In the genomic region with DNA sequence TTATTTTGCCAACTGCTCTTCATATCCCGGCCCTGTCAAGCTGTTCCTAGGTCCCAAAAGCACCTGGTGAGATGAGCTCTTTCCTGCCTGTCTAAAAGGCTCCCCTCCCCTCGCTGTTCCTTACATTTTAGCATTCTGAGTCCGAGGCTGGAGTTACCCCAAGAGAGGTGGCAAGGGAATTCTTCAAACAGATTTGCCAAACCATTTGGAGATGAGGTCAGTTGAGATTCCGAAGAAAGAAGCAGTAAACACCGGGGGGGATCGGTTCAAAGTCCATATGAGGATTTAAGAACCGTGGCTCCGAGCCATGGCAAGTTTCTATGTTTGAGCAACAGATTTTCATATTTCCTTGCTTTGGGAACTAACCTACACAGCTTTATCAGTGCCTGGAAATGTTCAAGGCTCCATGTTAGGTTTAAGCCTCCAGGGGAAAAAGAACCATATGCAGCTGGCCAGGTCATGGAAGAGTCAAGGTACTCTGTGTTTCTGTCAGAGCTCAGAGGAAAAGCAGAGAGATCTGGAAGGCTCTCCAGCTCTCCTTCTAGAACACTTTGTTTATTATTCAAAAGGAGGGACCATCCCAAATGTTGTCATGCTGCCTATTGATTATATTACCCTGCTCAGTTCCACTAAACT, we compare ENCODE assay signal across 25 mouse cellular contexts. TPM values are rescaled to one million over a fixed set of nuclear protein-coding genes. Genes with fewer than 3 reads are reported as not detected.
DNase-seq lines count a peak whose midpoint lies in the region; ATAC-seq and TF ChIP-seq lines count a peak whose summit lies in the region.
"Had no signal": no experiment of that assay in that cellular context is flagged by ENCODE, and none has a peak within 500 bp of the region (broad histone marks: within the 10 kb centered on the region; RNA-seq: fewer than 3 reads in every experiment).

No protein-coding gene starts in this region.

- no peaks in the 10 kb centered on the region for H3K9me3 ChIP-seq in embryonic facial prominence, embryonic 12.5 days
- H3K9me3 ChIP-seq in embryonic facial prominence, embryonic 10.5 days: no peaks in the 10 kb centered on the region
- no peaks in the 10 kb centered on the region for H3K9me3 ChIP-seq in intestine, embryonic 16.5 days (ENCODE audit: control insufficient read depth, low read length)
- no peaks in the 10 kb centered on the region for H3K9me3 ChIP-seq in intestine, postnatal 0 days (ENCODE audit: control insufficient read depth)
- H3K9me3 ChIP-seq in limb, embryonic 15.5 days: no peaks in the 10 kb centered on the region
- H3K9me3 ChIP-seq: forebrain, embryonic 15.5 days; G1E; heart, embryonic 13.5 days; hindbrain, embryonic 15.5 days had no signal

- peaks cover 6% of the 10 kb centered on the region for H3K4me1 ChIP-seq in embryonic facial prominence, embryonic 12.5 days
- peaks cover 6% of the 10 kb centered on the region for H3K4me1 ChIP-seq in embryonic facial prominence, embryonic 10.5 days
- H3K4me1 ChIP-seq in intestine, embryonic 16.5 days (ENCODE audit: control insufficient read depth, insufficient read depth, low read length): 0 out of 2 replicates have a peak, but pooled peaks cover 2% of the 10 kb centered on the region
- H3K4me1 ChIP-seq in intestine, postnatal 0 days (replicated peaks; ENCODE audit: control insufficient read depth, insufficient read depth, low read length): peaks cover 5% of the 10 kb centered on the region
- H3K4me1 ChIP-seq in limb, embryonic 15.5 days: peaks cover 9% of the 10 kb centered on the region

- no peak overlapping the region for H3K4me3 ChIP-seq in embryonic facial prominence, embryonic 12.5 days
- no peak overlapping the region for H3K4me3 ChIP-seq in embryonic facial prominence, embryonic 10.5 days
- H3K4me3 ChIP-seq in intestine, embryonic 16.5 days (ENCODE audit: low read length): no peak overlapping the region
- no peak overlapping the region for H3K4me3 ChIP-seq in intestine, postnatal 0 days (ENCODE audit: low read depth, low read length)
- H3K4me3 ChIP-seq in limb, embryonic 15.5 days: no peak overlapping the region
- H3K4me3 ChIP-seq: forebrain, embryonic 15.5 days; heart, embryonic 13.5 days; hindbrain, embryonic 15.5 days had no signal

- H3K9ac ChIP-seq in embryonic facial prominence, embryonic 12.5 days: no peak overlapping the region
- no peak overlapping the region for H3K9ac ChIP-seq in intestine, embryonic 16.5 days (ENCODE audit: low read depth, low read length)
- no peak overlapping the region for H3K9ac ChIP-seq in intestine, postnatal 0 days (ENCODE audit: low read depth, low read length)
- no peak overlapping the region for H3K9ac ChIP-seq in limb, embryonic 15.5 days
- H3K9ac ChIP-seq: forebrain, embryonic 15.5 days; heart, embryonic 13.5 days; hindbrain, embryonic 15.5 days had no signal

- no peak for DNase-seq in embryonic facial prominence, embryonic 10.5 days (ENCODE audit: low spot score)
- DNase-seq in NIH3T3 (ENCODE audit: low read depth): peak; percentile 69
- DNase-seq: adrenal gland, postnatal 14 days; B cell, adult 2 months; cerebellum, adult 11-12 months; cerebellum, adult 9-10 months; cerebellum, postnatal 25 days; heart, postnatal 36 days had no signal

- WGBS in embryonic facial prominence, embryonic 12.5 days: 67% methylated on average over 8 of the region's 8 CpGs
- 79% methylated on average over 8 of the region's 8 CpGs for WGBS in embryonic facial prominence, embryonic 10.5 days
- 58% methylated on average over 8 of the region's 8 CpGs for WGBS in intestine, embryonic 16.5 days
- 58% methylated on average over 8 of the region's 8 CpGs for WGBS in intestine, postnatal 0 days
- 59% methylated on average over 8 of the region's 8 CpGs for WGBS in limb, embryonic 15.5 days

- no peak for TF ChIP-seq CTCF in intestine, postnatal 0 days (IDR thresholded peaks at IDR 0.05; ENCODE audit: low read depth)

- no peak overlapping the region; the same call in 1 of the 2 replicates for H3K27ac ChIP-seq in embryonic facial prominence, embryonic 12.5 days
- H3K27ac ChIP-seq in embryonic facial prominence, embryonic 10.5 days (replicated peaks): no peak overlapping the region
- H3K27ac ChIP-seq in intestine, embryonic 16.5 days (ENCODE audit: low read length): peak overlapping the region; percentile 1; the same call in 1 of the 2 replicates
- no peak overlapping the region for H3K27ac ChIP-seq in intestine, postnatal 0 days (ENCODE audit: low read depth, low read length)
- peak overlapping the region; percentile 70; the same call in 1 of the 2 replicates for H3K27ac ChIP-seq in limb, embryonic 15.5 days
- H3K27ac ChIP-seq: forebrain, embryonic 15.5 days; heart, embryonic 13.5 days; hindbrain, embryonic 15.5 days had no signal

- no peak overlapping the region for H3K4me2 ChIP-seq in embryonic facial prominence, embryonic 12.5 days (replicated peaks)
- no peak overlapping the region for H3K4me2 ChIP-seq in intestine, embryonic 16.5 days (ENCODE audit: low read depth, low read length)
- H3K4me2 ChIP-seq in intestine, postnatal 0 days (replicated peaks; ENCODE audit: low read depth): no peak overlapping the region
- no peak overlapping the region for H3K4me2 ChIP-seq in limb, embryonic 15.5 days
- H3K4me2 ChIP-seq: forebrain, embryonic 15.5 days; heart, embryonic 13.5 days; hindbrain, embryonic 15.5 days had no signal

- no peaks in the 10 kb centered on the region for H3K27me3 ChIP-seq in embryonic facial prominence, embryonic 12.5 days
- no peaks in the 10 kb centered on the region for H3K27me3 ChIP-seq in embryonic facial prominence, embryonic 10.5 days (replicated peaks; ENCODE audit: low read depth, poor library complexity, severe bottlenecking)
- H3K27me3 ChIP-seq in intestine, embryonic 16.5 days (replicated peaks; ENCODE audit: control insufficient read depth, insufficient read depth, low read length): no peaks in the 10 kb centered on the region
- H3K27me3 ChIP-seq in intestine, postnatal 0 days (replicated peaks; ENCODE audit: control insufficient read depth, insufficient read depth, low read length): no peaks in the 10 kb centered on the region
- H3K27me3 ChIP-seq in limb, embryonic 15.5 days: no peaks in the 10 kb centered on the region
- H3K27me3 ChIP-seq: forebrain, embryonic 15.5 days; heart, embryonic 13.5 days; hindbrain, embryonic 15.5 days had no signal

- peak; percentile 16; the same call in 1 of the 2 replicates for ATAC-seq in embryonic facial prominence, embryonic 12.5 days (ENCODE audit: insufficient number of reproducible peaks, insufficient read depth, low FRiP score, low TSS enrichment)
- no peak for ATAC-seq in intestine, embryonic 16.5 days
- no peak for ATAC-seq in intestine, postnatal 0 days
- ATAC-seq in limb, embryonic 15.5 days (ENCODE audit: insufficient number of reproducible peaks, low FRiP score, low TSS enrichment, low read depth): peak; percentile 68; the same call in 1 of the 2 replicates
- no peak for ATAC-seq in megakaryocyte, adult 5-6 weeks (ENCODE audit: poor library complexity, severe bottlenecking)
- ATAC-seq: CD4-positive, CD25-positive, alpha-beta regulatory T cell, adult 4 months; forebrain, embryonic 15.5 days had no signal

- H3K36me3 ChIP-seq in embryonic facial prominence, embryonic 12.5 days: no peaks in the 10 kb centered on the region
- H3K36me3 ChIP-seq in embryonic facial prominence, embryonic 10.5 days (replicated peaks): no peaks in the 10 kb centered on the region
- no peaks in the 10 kb centered on the region for H3K36me3 ChIP-seq in intestine, embryonic 16.5 days (ENCODE audit: control insufficient read depth, insufficient read depth, low read length)
- H3K36me3 ChIP-seq in intestine, postnatal 0 days (ENCODE audit: control insufficient read depth, insufficient read depth): no peaks in the 10 kb centered on the region
- H3K36me3 ChIP-seq in limb, embryonic 15.5 days: no peaks in the 10 kb centered on the region
- H3K36me3 ChIP-seq: forebrain, embryonic 15.5 days; G1E; heart, embryonic 13.5 days; hindbrain, embryonic 15.5 days had no signal

RNA-seq across cellular contexts. Expression of a gene that starts 4.0 kb away (rescaled TPM):
- 64.9 and 68.4 TPM in 2 replicates for polyA plus RNA-seq in embryonic facial prominence, embryonic 12.5 days (2016; fragmentation: Nextera tagmentation; extraction: Ambion mirVana)
- 70.9 and 72.0 TPM in 2 replicates for polyA plus RNA-seq in embryonic facial prominence, embryonic 10.5 days (2016; fragmentation: Nextera tagmentation; extraction: Ambion mirVana)
- polyA plus RNA-seq in intestine, embryonic 16.5 days (2015; fragmentation: Nextera tagmentation; extraction: Ambion mirVana): 69.2 and 74.4 TPM in 2 replicates
- 44.1 and 45.5 TPM in 2 replicates for polyA plus RNA-seq in intestine, postnatal 0 days (2015; fragmentation: Nextera tagmentation; extraction: Ambion mirVana)
- 70.1 and 74.3 TPM in 2 replicates for polyA plus RNA-seq in limb, embryonic 15.5 days (2015; fragmentation: Nextera tagmentation; extraction: Ambion mirVana)
- total RNA-seq in megakaryocyte, adult 5-6 weeks (2015): 39.0 and 45.8 TPM in 2 replicates
- total RNA-seq in megakaryocyte, adult 5-6 weeks (2017): 34.6 and 42.4 TPM in 2 replicates

RNA-seq across cellular contexts. Expression of a gene that starts 19.2 kb away (rescaled TPM):
- polyA plus RNA-seq in embryonic facial prominence, embryonic 12.5 days (2016; fragmentation: Nextera tagmentation; extraction: Ambion mirVana): not detected in 2 replicates
- polyA plus RNA-seq in embryonic facial prominence, embryonic 10.5 days (2016; fragmentation: Nextera tagmentation; extraction: Ambion mirVana): not detected in 2 replicates
- not detected in 2 replicates for polyA plus RNA-seq in intestine, embryonic 16.5 days (2015; fragmentation: Nextera tagmentation; extraction: Ambion mirVana)
- polyA plus RNA-seq in intestine, postnatal 0 days (2015; fragmentation: Nextera tagmentation; extraction: Ambion mirVana): not detected in 2 replicates
- polyA plus RNA-seq in limb, embryonic 15.5 days (2015; fragmentation: Nextera tagmentation; extraction: Ambion mirVana): not detected in 2 replicates
- total RNA-seq in megakaryocyte, adult 5-6 weeks (2015): not detected in 2 replicates
- total RNA-seq in megakaryocyte, adult 5-6 weeks (2017): not detected in 2 replicates
- total RNA-seq: adrenal gland, adult 18-20 months; adrenal gland, postnatal 14 days; G1E; gastrocnemius, adult 8-10 months; heart, postnatal 36 days had no signal
- polyA plus RNA-seq: CD4-positive, CD25-positive, alpha-beta regulatory T cell, adult 4 months; cortical plate, adult 2 months; forebrain, embryonic 11.5 days; forebrain, embryonic 15.5 days; G1E; gonadal fat pad, adult 2 months; heart, embryonic 13.5 days; heart, postnatal 0 days; hindbrain, embryonic 11.5 days; hindbrain, embryonic 15.5 days had no signal

Comparison
In these comparisons a context has a peak if more than half of its experiments do, and no peak if none do; other contexts are left out.
1. H3K27ac ChIP-seq: peak in intestine, embryonic 16.5 days (single experiment) and limb, embryonic 15.5 days (single experiment); none in embryonic facial prominence, embryonic 12.5 days (single experiment), embryonic facial prominence, embryonic 10.5 days (single experiment) and intestine, postnatal 0 days (single experiment).
2. ATAC-seq: peak in embryonic facial prominence, embryonic 12.5 days (single experiment) and limb, embryonic 15.5 days (single experiment); none in intestine, embryonic 16.5 days (single experiment), intestine, postnatal 0 days (single experiment) and megakaryocyte, adult 5-6 weeks (single experiment).